Comparison of ENCODE assay signal across 8 mouse cellular contexts in genomic region chr8:95832603-95833434, GRCm38 (mm10). TPM values are rescaled to one million over a fixed set of nuclear protein-coding genes. Genes with fewer than 3 reads are reported as not detected.
DNase-seq lines count a peak whose midpoint lies in the region; ATAC-seq lines count a peak whose summit lies in the region.

No protein-coding gene starts in this region.

- WGBS in intestine, embryonic 16.5 days: 16% methylated on average over 16 of the region's 16 CpGs
- 15% methylated on average over 16 of the region's 16 CpGs for WGBS in midbrain, embryonic 10.5 days

- no peaks in the 10 kb centered on the region for H3K27me3 ChIP-seq in intestine, embryonic 16.5 days (replicated peaks; ENCODE audit: control insufficient read depth, insufficient read depth, low read length)
- H3K27me3 ChIP-seq in midbrain, embryonic 10.5 days (ENCODE audit: low read depth, poor library complexity, severe bottlenecking): no peaks in the 10 kb centered on the region

- peak overlapping the region; percentile 42 for H3K4me3 ChIP-seq in intestine, embryonic 16.5 days (ENCODE audit: low read length)
- H3K4me3 ChIP-seq in midbrain, embryonic 10.5 days: peak overlapping the region; percentile 53

- H3K4me2 ChIP-seq in intestine, embryonic 16.5 days (ENCODE audit: low read depth, low read length): peak overlapping the region; percentile 56

- DNase-seq in adrenal gland, adult 8-10 months: peak; percentile 64
- DNase-seq in embryo, embryonic 9.5 days (ENCODE audit: extremely low spot score): peak; percentile 89
- peak; percentile 50 to 75 for DNase-seq in gastrocnemius, postnatal 4 days (ENCODE audit: low spot score in 2 of 2)
- peak; percentile 86 to 93 for DNase-seq in left cerebral cortex, postnatal 25 days (ENCODE audit: low spot score in 2 of 2)
- DNase-seq in midbrain, embryonic 10.5 days (ENCODE audit: low spot score): peak; percentile 84
- peak; percentile 79 for DNase-seq in right cerebral cortex, postnatal 4 days
- peak; percentile 86 for DNase-seq in yolk sac, embryonic 10.5 days (ENCODE audit: low spot score)

- no peaks in the 10 kb centered on the region for H3K36me3 ChIP-seq in intestine, embryonic 16.5 days (ENCODE audit: control insufficient read depth, insufficient read depth, low read length)
- peaks cover 13% of the 10 kb centered on the region for H3K36me3 ChIP-seq in midbrain, embryonic 10.5 days

- no peaks in the 10 kb centered on the region for H3K9me3 ChIP-seq in intestine, embryonic 16.5 days (ENCODE audit: control insufficient read depth, low read length)
- H3K9me3 ChIP-seq in midbrain, embryonic 10.5 days (replicated peaks): no peaks in the 10 kb centered on the region

- peak; percentile 61 for ATAC-seq in intestine, embryonic 16.5 days

- intact Hi-C loops in left cerebral cortex, postnatal 25 days (cut with DNase I): loop anchor here (2.0 to 10.0 kb wide), 3 partner anchors 72 to 238 kb away; partner anchors contain the start of gene Setd6

- H3K4me1 ChIP-seq in intestine, embryonic 16.5 days (ENCODE audit: control insufficient read depth, insufficient read depth, low read length): peaks cover 10% of the 10 kb centered on the region; the same call in 1 of the 2 replicates
- H3K4me1 ChIP-seq in midbrain, embryonic 10.5 days: peaks cover 22% of the 10 kb centered on the region

- no peak overlapping the region for H3K27ac ChIP-seq in intestine, embryonic 16.5 days (ENCODE audit: low read length)
- peak overlapping the region; percentile 78 for H3K27ac ChIP-seq in midbrain, embryonic 10.5 days (replicated peaks)

- peak overlapping the region; percentile 49 for H3K9ac ChIP-seq in intestine, embryonic 16.5 days (ENCODE audit: low read depth, low read length)

RNA-seq across cellular contexts. Expression of gene Sap18b, which starts 7.7 kb away (rescaled TPM):
- total RNA-seq in adrenal gland, adult 8-10 months (2022): 100 to 1,000 TPM in 2 of 4 experiments, 10 to 100 TPM in 2; 70.8 to 216 (median 120) TPM
- total RNA-seq in gastrocnemius, postnatal 4 days (2021): 100 to 1,000 TPM; 110 to 115 TPM
- 309 and 333 TPM in 2 replicates for polyA plus RNA-seq in intestine, embryonic 16.5 days (2015; fragmentation: Nextera tagmentation; extraction: Ambion mirVana)
- 10 to 100 TPM; 88.4 to 99.8 TPM for total RNA-seq in left cerebral cortex, postnatal 25 days (2021)
- polyA plus RNA-seq in midbrain, embryonic 10.5 days (2016; fragmentation: Nextera tagmentation; extraction: Ambion mirVana): 353 and 394 TPM in 2 replicates

RNA-seq across cellular contexts. Expression of gene Slc38a7, which starts 20.5 kb away (rescaled TPM):
- 10 to 100 TPM; 21.9 to 27.3 (median 26.1) TPM for total RNA-seq in adrenal gland, adult 8-10 months (2022)
- total RNA-seq in gastrocnemius, postnatal 4 days (2021): 1 to 10 TPM; 9.5 to 10.0 TPM
- 28.1 and 36.3 TPM in 2 replicates for polyA plus RNA-seq in intestine, embryonic 16.5 days (2015; fragmentation: Nextera tagmentation; extraction: Ambion mirVana)
- total RNA-seq in left cerebral cortex, postnatal 25 days (2021): 10 to 100 TPM; 27.0 to 27.9 TPM
- polyA plus RNA-seq in midbrain, embryonic 10.5 days (2016; fragmentation: Nextera tagmentation; extraction: Ambion mirVana): 16.5 and 18.8 TPM in 2 replicates

RNA-seq across cellular contexts. Expression of gene Cnot1, which starts 25.6 kb away (rescaled TPM):
- total RNA-seq in adrenal gland, adult 8-10 months (2022): 100 to 1,000 TPM; 150 to 189 (median 178) TPM
- 100 to 1,000 TPM; 113 to 122 TPM for total RNA-seq in gastrocnemius, postnatal 4 days (2021)
- 44.4 and 46.7 TPM in 2 replicates for polyA plus RNA-seq in intestine, embryonic 16.5 days (2015; fragmentation: Nextera tagmentation; extraction: Ambion mirVana)
- total RNA-seq in left cerebral cortex, postnatal 25 days (2021): 100 to 1,000 TPM; 124 to 128 TPM
- polyA plus RNA-seq in midbrain, embryonic 10.5 days (2016; fragmentation: Nextera tagmentation; extraction: Ambion mirVana): 93.7 and 98.0 TPM in 2 replicates

RNA-seq across cellular contexts. Expression of gene Got2, which starts 55.5 kb away (rescaled TPM):
- total RNA-seq in adrenal gland, adult 8-10 months (2022): 100 to 1,000 TPM; 137 to 150 (median 143) TPM
- total RNA-seq in gastrocnemius, postnatal 4 days (2021): 100 to 1,000 TPM; 230 to 251 TPM
- 281 and 283 TPM in 2 replicates for polyA plus RNA-seq in intestine, embryonic 16.5 days (2015; fragmentation: Nextera tagmentation; extraction: Ambion mirVana)
- total RNA-seq in left cerebral cortex, postnatal 25 days (2021): 100 to 1,000 TPM; 230 to 236 TPM
- 188 and 192 TPM in 2 replicates for polyA plus RNA-seq in midbrain, embryonic 10.5 days (2016; fragmentation: Nextera tagmentation; extraction: Ambion mirVana)
